Mouse (Mus musculus) intestine, embryonic 14.5 days (tissue): Measurements from ENCODE around the gene Sgcd. TPM values are rescaled to one million over a fixed set of nuclear protein-coding genes. Genes with fewer than 3 reads are reported as not detected.
"Not testable (repeated sequence)": the region's sequence is repeated elsewhere in the genome, so short reads cannot be mapped to it uniquely, and the experiment has no call there.

Experiments used
- ATAC-seq: fragments of 200-750 bp; cut with Nextera tagmentation; replicated peaks from 2 replicates; pipeline ENCODE4 v1.8.0; 2017; ENCODE audit warnings: low read depth, moderate number of reproducible peaks, moderate TSS enrichment, moderate library complexity; ENCODE audit not compliant: low FRiP score, low TSS enrichment
- DNase-seq: peaks from one replicate; pipeline ENCODE4 v3.0.0-alpha.2; 2018; ENCODE audit warnings: low spot score
- H3K27ac ChIP-seq: fragments of 300-500 bp; sonication (generic); 2 replicates; pipeline ENCODE4 v1.5.1; 2014; ENCODE audit warnings: low read depth, mild to moderate bottlenecking, control low read depth
- H3K27me3 ChIP-seq: fragments of 300-500 bp; sonication (generic); replicated peaks from 2 replicates; pipeline ENCODE4 v1.6.1; 2014; ENCODE audit warnings: low read length, control low read depth; ENCODE audit not compliant: control insufficient read depth, insufficient read depth
- H3K36me3 ChIP-seq: fragments of 300-500 bp; sonication (generic); 2 replicates; pipeline ENCODE4 v1.6.1; 2014; ENCODE audit warnings: low read length, control low read depth; ENCODE audit not compliant: control insufficient read depth, insufficient read depth
- H3K4me1 ChIP-seq: fragments of 300-500 bp; sonication (generic); replicated peaks from 2 replicates; pipeline ENCODE4 v1.6.1; 2014; ENCODE audit warnings: low read length, control low read depth, mixed read lengths; ENCODE audit not compliant: control insufficient read depth, insufficient read depth
- H3K4me2 ChIP-seq: fragments of 300-500 bp; sonication (generic); 2 replicates; pipeline ENCODE4 v1.6.1; 2014; ENCODE audit warnings: low read length
- H3K4me3 ChIP-seq: fragments of 300-500 bp; sonication (generic); 2 replicates; pipeline ENCODE4 v1.5.1; 2014; ENCODE audit warnings: low read depth, low read length, control low read depth, mixed read lengths
- H3K9ac ChIP-seq: fragments of 300-500 bp; sonication (generic); 2 replicates; pipeline ENCODE4 v1.6.1; 2014; ENCODE audit warnings: mild to moderate bottlenecking, low read length
- H3K9me3 ChIP-seq: fragments of 300-500 bp; sonication (generic); 2 replicates; pipeline ENCODE4 v1.6.1; 2016; ENCODE audit warnings: low read length, control low read depth; ENCODE audit not compliant: control insufficient read depth
- WGBS: fragments of 180-500 bp; shearing (Covaris S2); extraction: QIAGEN DNeasy Blood & Tissue Kit; methylation state at CpG from one replicate; pipeline ENCODE4 v1.1.7; 2014; 5-methylcytosine and 5-hydroxymethylcytosine counted together
- polyA plus RNA-seq: library from polyadenylated mRNA; unstranded; fragments of >200 nt; fragmentation: Nextera tagmentation; extraction: Ambion mirVana; gene quantifications from 2 replicates; pipeline ENCODE4 v1.2.1, GENCODE M21; 2014

The Sgcd gene
- polyA plus RNA-seq, 1 experiment from 2014 or later, result 4.3 TPM

DNA sequence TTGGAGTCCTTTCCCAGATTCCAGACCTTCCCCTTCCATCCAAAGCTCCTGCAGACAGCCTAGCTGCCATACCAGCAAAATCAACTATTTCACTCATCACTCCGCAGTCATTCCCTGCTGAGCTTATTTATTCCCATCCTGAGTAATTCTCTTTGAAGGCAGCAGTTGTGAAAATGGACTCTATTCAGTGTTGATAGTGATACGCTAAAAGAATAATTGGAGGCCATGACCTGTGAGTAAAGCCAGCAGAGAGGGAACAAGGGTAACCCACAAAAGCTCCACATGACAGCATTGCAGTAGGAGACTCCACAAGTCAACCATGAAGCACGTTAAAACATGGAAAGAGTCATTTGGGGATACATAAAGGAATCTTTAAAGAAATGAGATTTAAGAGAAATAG lies 142.9 kb downstream of the Sgcd start:
- ATAC-seq (no peak), DNase-seq (no peak)
- no peak overlapping the region for H3K27ac ChIP-seq

DNA sequence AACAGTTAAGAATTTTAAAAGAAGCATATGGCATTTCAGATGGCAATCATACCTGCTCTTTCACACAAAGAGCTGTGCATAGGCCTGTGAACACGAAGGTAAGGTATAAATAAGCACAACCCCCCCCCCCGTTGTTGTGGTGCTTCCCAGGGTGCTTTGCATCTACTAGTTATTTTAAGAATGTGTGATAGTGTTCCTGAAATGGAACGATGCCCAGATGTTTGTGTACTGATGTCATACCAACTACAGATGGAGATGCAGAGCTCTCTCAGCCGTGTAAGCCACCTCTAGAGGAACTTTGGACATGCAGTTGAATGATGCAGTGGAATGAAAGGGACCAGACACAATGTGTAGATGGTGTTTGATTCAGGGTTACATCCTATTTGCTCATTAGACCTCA lies 155.5 kb downstream of the Sgcd start:
- H3K9me3 ChIP-seq, result no peaks in the 10 kb centered on the region
- no peak overlapping the region for H3K27ac ChIP-seq
- 65% methylated on average over 4 of the region's 4 CpGs for WGBS
- no peaks in the 10 kb centered on the region for H3K27me3 ChIP-seq
- no peak overlapping the region for H3K9ac ChIP-seq
- H3K4me3 ChIP-seq, result no peak overlapping the region
- no peaks in the 10 kb centered on the region for H3K4me1 ChIP-seq
- DNase-seq (no peak), ATAC-seq (no peak)
- H3K4me2 ChIP-seq, result no peak overlapping the region
- no peaks in the 10 kb centered on the region for H3K36me3 ChIP-seq

More for the DNA sequence above, 142.9 kb downstream of the Sgcd start:
- Histone ChIP-seq H3K4me3 (no peak overlapping the region), H3K27me3 (no peaks in the 10 kb centered on the region), H3K9me3 (no peaks in the 10 kb centered on the region), H3K4me2 (no peak overlapping the region), H3K36me3 (no peaks in the 10 kb centered on the region), H3K4me1 (no peaks in the 10 kb centered on the region), H3K9ac (no peak overlapping the region)
- 58% methylated on average over 3 of the region's 3 CpGs for WGBS

DNA sequence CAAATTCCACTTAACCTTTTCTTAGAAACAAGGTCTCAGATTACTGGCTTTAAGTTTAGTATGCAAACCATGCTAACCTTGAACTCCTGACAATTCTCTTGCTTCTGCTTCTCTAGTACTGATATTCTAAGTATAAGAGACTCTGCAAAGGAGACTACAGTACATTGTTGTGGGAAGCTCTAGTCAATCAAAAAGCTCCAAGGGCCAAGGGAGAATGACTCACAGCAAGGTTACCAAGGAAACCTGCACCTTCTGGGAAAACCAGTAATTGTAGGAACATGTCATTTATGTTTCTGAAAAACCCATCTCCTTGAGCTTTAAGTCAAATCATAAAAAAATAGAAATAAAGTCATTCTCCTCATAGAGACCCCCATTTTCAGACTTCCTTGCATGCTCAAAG lies 178.5 kb downstream of the Sgcd start:
- no peaks in the 10 kb centered on the region for H3K36me3 ChIP-seq
- H3K4me3 ChIP-seq, result no peak overlapping the region
- no peaks in the 10 kb centered on the region for H3K27me3 ChIP-seq
- no peaks in the 10 kb centered on the region for H3K9me3 ChIP-seq
- no peaks in the 10 kb centered on the region for H3K4me1 ChIP-seq
- no peak overlapping the region for H3K27ac ChIP-seq
- H3K9ac ChIP-seq, result no peak overlapping the region
- no peak overlapping the region for H3K4me2 ChIP-seq
- no peak for DNase-seq
- no peak for ATAC-seq

DNA sequence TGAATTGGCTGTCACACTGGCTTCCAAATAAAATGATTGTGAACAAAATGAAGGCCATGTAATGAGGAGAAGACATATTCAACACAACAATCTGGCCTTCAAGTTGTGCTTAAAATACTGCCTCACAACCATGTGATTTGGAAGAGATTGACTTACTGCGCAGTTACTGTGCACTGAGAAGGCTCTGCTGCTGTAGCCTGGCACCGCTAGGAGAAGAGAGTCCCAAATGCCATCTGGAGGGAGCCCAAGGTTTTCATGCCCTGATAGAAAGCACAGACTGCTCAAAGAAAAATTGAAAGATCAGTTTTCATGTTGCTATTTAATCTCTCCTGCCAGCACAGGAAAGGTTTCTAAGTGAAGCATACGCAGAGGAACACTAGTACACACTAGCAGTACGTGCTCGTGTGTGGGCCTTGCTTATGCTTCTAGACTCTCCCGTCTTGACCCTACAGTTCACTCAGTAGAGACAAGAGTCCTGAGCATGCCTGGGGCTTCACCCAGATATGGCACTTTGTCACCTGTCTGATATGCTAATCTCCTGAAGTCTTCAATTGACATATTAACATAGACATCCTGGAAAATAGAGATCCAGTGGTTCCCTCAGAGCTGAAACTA lies 184.6 kb downstream of the Sgcd start:
- Histone ChIP-seq H3K27me3 (no peaks in the 10 kb centered on the region), H3K36me3 (no peaks in the 10 kb centered on the region), H3K9me3 (no peaks in the 10 kb centered on the region), H3K4me2 (no peak overlapping the region), H3K27ac (no peak overlapping the region), H3K4me1 (no peaks in the 10 kb centered on the region), H3K9ac (no peak overlapping the region), H3K4me3 (no peak overlapping the region)
- 90% methylated on average over 6 of the region's 6 CpGs for WGBS
- DNase-seq (no peak), ATAC-seq (no peak)

DNA sequence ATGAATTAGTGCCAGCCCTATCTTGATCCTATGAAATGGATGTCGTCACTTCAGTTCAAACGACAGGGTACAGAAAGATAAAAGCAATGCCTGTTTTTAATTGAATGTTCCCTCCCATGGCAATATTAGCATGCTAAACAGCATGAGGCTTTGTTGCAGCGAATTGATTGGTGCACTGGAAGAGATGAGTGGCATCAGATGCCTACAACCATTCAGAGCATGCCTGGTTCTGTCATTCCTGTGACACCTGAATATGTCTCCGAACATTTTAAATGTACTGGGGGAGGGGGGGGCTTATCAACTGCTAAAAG lies 210.9 kb downstream of the Sgcd start:
- no peak for DNase-seq
- no peaks in the 10 kb centered on the region for H3K36me3 ChIP-seq
- H3K27ac ChIP-seq, result no peak overlapping the region
- no peaks in the 10 kb centered on the region for H3K4me1 ChIP-seq
- 78% methylated on average over 4 of the region's 4 CpGs for WGBS
- H3K27me3 ChIP-seq, result no peaks in the 10 kb centered on the region
- no peak for ATAC-seq
- H3K4me2 ChIP-seq, result no peak overlapping the region
- no peak overlapping the region for H3K9ac ChIP-seq
- no peak overlapping the region for H3K4me3 ChIP-seq
- H3K9me3 ChIP-seq, result no peaks in the 10 kb centered on the region

DNA sequence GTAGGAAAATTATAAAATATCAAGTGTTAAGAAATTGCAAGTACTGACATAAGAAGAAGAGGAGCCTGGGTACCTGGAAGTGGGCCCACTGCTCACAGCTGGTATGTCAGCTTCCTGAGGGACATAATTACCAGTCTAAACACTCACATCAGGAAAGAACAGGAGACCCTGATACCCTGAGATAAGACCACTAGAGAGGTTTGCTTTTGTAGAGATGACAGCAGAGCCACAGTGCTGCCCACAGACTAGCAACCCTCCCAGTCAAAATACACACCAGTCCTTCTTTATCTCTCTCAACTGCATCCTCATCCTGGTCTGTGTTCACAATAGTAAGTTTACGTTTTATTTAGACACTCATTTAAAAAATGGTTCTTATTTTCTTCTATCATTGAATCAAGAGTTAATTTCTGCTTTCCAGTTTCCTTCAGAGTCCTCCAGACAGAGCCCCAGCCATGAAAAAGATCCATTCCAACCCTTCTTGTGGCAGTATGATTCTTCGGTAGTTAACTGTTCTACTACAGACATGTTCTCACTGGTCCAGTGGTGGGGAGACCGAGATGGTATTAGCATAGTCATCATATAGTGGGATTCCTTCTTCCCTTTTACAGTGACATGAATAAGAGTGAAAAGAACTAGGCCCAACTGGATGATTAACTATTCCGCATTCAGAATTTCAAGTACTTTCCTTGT lies 211.4 kb downstream of the Sgcd start:
- H3K36me3 ChIP-seq, result no peaks in the 10 kb centered on the region
- 83% methylated on average over 4 of the region's 4 CpGs for WGBS
- H3K4me2 ChIP-seq, result no peak overlapping the region
- ATAC-seq, result no peak
- no peak overlapping the region for H3K9ac ChIP-seq
- no peak for DNase-seq
- H3K4me1 ChIP-seq, result no peaks in the 10 kb centered on the region
- H3K27ac ChIP-seq, result no peak overlapping the region
- H3K27me3 ChIP-seq, result no peaks in the 10 kb centered on the region
- H3K4me3 ChIP-seq, result no peak overlapping the region
- H3K9me3 ChIP-seq, result no peaks in the 10 kb centered on the region

DNA sequence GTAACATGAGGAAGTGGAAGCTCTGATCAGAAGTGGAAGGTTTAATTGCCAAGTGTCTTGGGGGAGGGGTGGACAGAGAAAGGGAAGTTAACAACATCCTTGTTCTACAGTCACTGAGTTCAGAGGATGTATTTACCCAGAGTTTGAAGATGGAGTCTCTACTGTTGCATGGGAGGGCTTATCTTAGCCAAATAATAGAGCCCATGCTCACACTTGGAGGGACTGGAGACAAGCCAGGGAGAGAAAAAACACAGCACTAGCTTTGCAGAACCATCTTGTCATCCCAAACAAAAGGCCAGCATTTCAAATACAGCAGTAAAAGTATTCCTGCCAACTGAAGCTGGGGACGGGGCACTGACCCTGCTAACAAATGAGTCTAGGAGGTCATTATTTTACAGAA lies 212.8 kb downstream of the Sgcd start:
- ATAC-seq, result no peak

DNA sequence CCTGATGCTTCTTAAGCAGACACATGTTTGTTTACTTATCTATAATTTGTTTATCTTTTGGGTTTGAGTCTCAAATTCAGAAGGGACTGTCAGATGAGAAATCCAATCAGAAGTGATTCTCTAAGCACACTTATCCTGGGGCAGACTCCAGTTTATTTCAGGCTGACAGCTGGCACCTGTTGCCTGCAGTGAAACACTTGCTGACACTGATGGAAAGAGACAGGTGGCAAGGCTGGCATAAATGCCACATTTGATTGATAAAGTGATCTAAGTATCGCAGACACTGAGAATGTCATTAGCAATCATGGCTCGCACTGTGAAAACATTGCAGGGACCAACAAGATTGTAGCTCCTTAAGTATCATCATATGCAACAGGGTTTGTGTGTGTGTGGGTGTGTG lies 222.9 kb downstream of the Sgcd start:
- Histone ChIP-seq H3K4me2 (no peak overlapping the region), H3K27me3 (no peaks in the 10 kb centered on the region), H3K4me3 (no peak overlapping the region), H3K4me1 (no peaks in the 10 kb centered on the region), H3K36me3 (no peaks in the 10 kb centered on the region), H3K9me3 (no peaks in the 10 kb centered on the region), H3K9ac (no peak overlapping the region), H3K27ac (no peak overlapping the region)
- DNase-seq (no peak), ATAC-seq (no peak)
- 88% methylated on average over 2 of the region's 2 CpGs for WGBS

More for the DNA sequence above, 212.8 kb downstream of the Sgcd start:
- no peaks in the 10 kb centered on the region for H3K36me3 ChIP-seq
- no peak overlapping the region for H3K9ac ChIP-seq
- H3K4me3 ChIP-seq, result no peak overlapping the region
- H3K27ac ChIP-seq, result no peak overlapping the region
- 46% methylated on average over 1 of the region's 1 CpGs for whole genome bisulfite sequencing
- DNase-seq, result no peak
- no peaks in the 10 kb centered on the region for H3K4me1 ChIP-seq
- no peaks in the 10 kb centered on the region for H3K27me3 ChIP-seq
- no peak overlapping the region for H3K4me2 ChIP-seq
- H3K9me3 ChIP-seq, result no peaks in the 10 kb centered on the region

DNA sequence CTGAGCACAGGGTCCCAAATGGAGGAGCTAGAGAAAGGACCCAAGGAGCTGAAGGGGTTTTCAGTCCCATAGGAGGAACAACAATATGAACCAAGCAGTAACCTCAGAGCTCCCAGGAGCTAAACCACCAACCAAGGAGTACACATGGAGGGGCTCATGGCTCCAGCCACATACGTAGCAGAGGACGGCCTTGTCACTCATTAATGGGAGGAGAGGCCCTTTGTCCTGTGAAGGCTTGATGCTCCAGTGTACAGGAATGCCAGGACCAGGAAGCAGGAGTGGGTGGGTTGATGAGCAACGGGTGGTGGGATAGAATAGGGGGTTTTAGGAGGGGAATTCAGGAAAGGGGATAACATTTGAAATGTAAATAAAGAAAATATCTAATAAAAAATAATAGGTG lies 225.2 kb downstream of the Sgcd start:
- DNase-seq, H3K4me1 ChIP-seq, H3K9ac ChIP-seq, H3K9me3 ChIP-seq, H3K27me3 ChIP-seq, H3K4me3 ChIP-seq, H3K4me2 ChIP-seq, H3K27ac ChIP-seq, H3K36me3 ChIP-seq, ATAC-seq: not testable (repeated sequence)
- 82% methylated on average over 3 of the region's 3 CpGs for WGBS
